Mouse (Mus musculus): ENCODE data around the gene Btbd19. TPM values are rescaled to one million over a fixed set of nuclear protein-coding genes. Genes with fewer than 3 reads are reported as not detected.
A peak's percentile ranks its signal among the peaks of the same experiment; 100 is the strongest.

The Btbd19 gene
- total and polyA plus RNA-seq, 2 experiments: 0.74 to 1.8 TPM

DNA sequence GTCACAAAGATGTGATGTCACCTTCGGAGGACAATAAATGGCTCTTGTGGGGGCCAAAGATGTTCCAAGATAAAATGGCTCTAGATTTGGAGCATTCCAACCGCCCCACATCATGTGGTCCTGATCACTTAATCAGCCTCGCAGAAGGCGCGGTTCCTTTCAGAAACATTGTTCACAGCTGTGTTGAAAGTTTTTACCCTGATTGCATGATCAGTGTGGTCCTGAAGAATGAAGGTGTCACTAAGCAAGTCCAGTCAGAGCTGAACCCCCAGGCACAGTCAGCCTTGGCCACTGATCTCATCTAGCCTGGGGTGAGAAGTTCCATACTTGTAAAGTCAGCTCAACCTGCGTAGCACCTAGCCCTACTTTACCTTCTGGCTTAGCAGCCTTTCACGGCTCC lies 7.6 kb downstream of the Btbd19 start:
- 96% methylated on average over 7 of the region's 7 CpGs for WGBS
- H3K4me1 ChIP-seq (ENCODE audit: control insufficient read depth, insufficient read depth, low read length): 0 out of 2 replicates have a peak, but pooled peaks cover 3% of the 10 kb centered on the region
- DNase-seq (ENCODE audit: extremely low read depth, low read depth, low spot score): no peak
- no peaks in the 10 kb centered on the region for H3K27me3 ChIP-seq (ENCODE audit: control insufficient read depth, insufficient read depth, low read length)
- H3K27ac ChIP-seq (replicated peaks; ENCODE audit: insufficient read depth, low read depth, low read length): no peak overlapping the region
- TF ChIP-seq POLR2A (IDR thresholded peaks at IDR 0.05; ENCODE audit: extremely low read depth, insufficient read depth, low read length) (no peak), CTCF (IDR thresholded peaks at IDR 0.05; ENCODE audit: low read depth, low read length) (no peak)
- no peak overlapping the region for H3K9ac ChIP-seq (ENCODE audit: low read depth, low read length)
- H3K79me2 ChIP-seq (ENCODE audit: control insufficient read depth, insufficient read depth, low read length): no peaks in the 10 kb centered on the region
- no peak overlapping the region for H3K4me3 ChIP-seq (ENCODE audit: insufficient read depth, low read depth, low read length)
- no peaks in the 10 kb centered on the region for H3K36me3 ChIP-seq (ENCODE audit: control insufficient read depth, insufficient read depth, low read length)

- H3K27ac ChIP-seq (replicated peaks; ENCODE audit: insufficient read depth, low read depth, low read length): no peak overlapping the region
- no peaks in the 10 kb centered on the region for H3K4me1 ChIP-seq (ENCODE audit: control insufficient read depth, insufficient read depth, low read length)
- no peaks in the 10 kb centered on the region for H3K36me3 ChIP-seq (ENCODE audit: control insufficient read depth, insufficient read depth, low read length)
- no peak overlapping the region for H3K9ac ChIP-seq (ENCODE audit: low read depth, low read length)
- H3K27me3 ChIP-seq (ENCODE audit: control insufficient read depth, insufficient read depth, low read length): no peaks in the 10 kb centered on the region
- DNase-seq (ENCODE audit: extremely low read depth, low read depth, low spot score): no peak
- H3K4me3 ChIP-seq (ENCODE audit: insufficient read depth, low read depth, low read length): no peak overlapping the region
- no peaks in the 10 kb centered on the region for H3K79me2 ChIP-seq (ENCODE audit: control insufficient read depth, insufficient read depth, low read length)
- WGBS: 85% methylated on average over 5 of the region's 5 CpGs
- TF ChIP-seq CTCF (IDR thresholded peaks at IDR 0.05; ENCODE audit: low read depth, low read length) (no peak), POLR2A (IDR thresholded peaks at IDR 0.05; ENCODE audit: extremely low read depth, insufficient read depth, low read length) (no peak)
Observed at GRCm38 (mm10) chr4:117115592-117115991, 9.9 kb downstream of the Btbd19 start.

DNA sequence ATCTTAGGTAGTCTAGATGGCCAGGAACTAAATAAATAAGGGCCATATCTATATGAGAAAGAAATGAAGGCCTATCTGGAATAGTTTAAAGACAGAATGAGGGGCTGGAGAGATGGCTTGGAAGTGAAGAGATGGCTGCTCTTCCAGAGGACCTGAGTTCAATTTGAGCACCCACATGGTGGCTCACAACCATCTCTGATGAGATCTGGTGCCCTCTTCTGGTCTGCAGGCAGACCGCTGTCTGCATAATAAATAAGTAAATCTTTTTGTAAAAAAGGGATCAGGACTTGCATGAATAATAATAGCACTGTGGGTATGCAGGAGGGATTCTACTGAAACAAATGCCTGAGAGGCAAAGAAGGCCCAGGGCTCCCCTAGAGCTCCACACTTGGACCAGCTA lies 12.3 kb downstream of the Btbd19 start:
- H3K27me3 ChIP-seq (ENCODE audit: control insufficient read depth, insufficient read depth, low read length): no peaks in the 10 kb centered on the region
- H3K27ac ChIP-seq (replicated peaks; ENCODE audit: insufficient read depth, low read depth, low read length): no peak overlapping the region
- no peak for DNase-seq (ENCODE audit: extremely low read depth, low read depth, low spot score)
- H3K4me1 ChIP-seq (ENCODE audit: control insufficient read depth, insufficient read depth, low read length): no peaks in the 10 kb centered on the region
- TF ChIP-seq POLR2A (IDR thresholded peaks at IDR 0.05; ENCODE audit: extremely low read depth, insufficient read depth, low read length): no peak
- TF ChIP-seq CTCF (IDR thresholded peaks at IDR 0.05; ENCODE audit: low read depth, low read length): 0 out of 2 replicates have a peak, but pooled peaks have one; percentile 0
- 100% methylated on average over 1 of the region's 1 CpGs for WGBS
- no peak overlapping the region for H3K4me3 ChIP-seq (ENCODE audit: insufficient read depth, low read depth, low read length)
- no peak overlapping the region for H3K9ac ChIP-seq (ENCODE audit: low read depth, low read length)
- H3K79me2 ChIP-seq (ENCODE audit: control insufficient read depth, insufficient read depth, low read length): no peaks in the 10 kb centered on the region
- no peaks in the 10 kb centered on the region for H3K36me3 ChIP-seq (ENCODE audit: control insufficient read depth, insufficient read depth, low read length)

- Histone ChIP-seq H3K9ac (ENCODE audit: low read depth, low read length) (no peak overlapping the region), H3K27ac (replicated peaks; ENCODE audit: insufficient read depth, low read depth, low read length) (no peak overlapping the region), H3K4me3 (ENCODE audit: insufficient read depth, low read depth, low read length) (no peak overlapping the region), H3K36me3 (ENCODE audit: control insufficient read depth, insufficient read depth, low read length) (no peaks in the 10 kb centered on the region), H3K79me2 (ENCODE audit: control insufficient read depth, insufficient read depth, low read length) (no peaks in the 10 kb centered on the region), H3K27me3 (ENCODE audit: control insufficient read depth, insufficient read depth, low read length) (no peaks in the 10 kb centered on the region), H3K4me1 (ENCODE audit: control insufficient read depth, insufficient read depth, low read length) (no peaks in the 10 kb centered on the region)
- WGBS: 95% methylated on average over 11 of the region's 11 CpGs
- DNase-seq (ENCODE audit: extremely low read depth, low read depth, low spot score): no peak
- TF ChIP-seq POLR2A (IDR thresholded peaks at IDR 0.05; ENCODE audit: extremely low read depth, insufficient read depth, low read length) (no peak), CTCF (IDR thresholded peaks at IDR 0.05; ENCODE audit: low read depth, low read length) (no peak)
Observed at GRCm38 (mm10) chr4:117110985-117111384, 14.5 kb downstream of the Btbd19 start.

- Histone ChIP-seq H3K9ac (ENCODE audit: low read depth, low read length) (no peak overlapping the region), H3K4me1 (ENCODE audit: control insufficient read depth, insufficient read depth, low read length) (no peaks in the 10 kb centered on the region), H3K4me3 (ENCODE audit: insufficient read depth, low read depth, low read length) (no peak overlapping the region), H3K79me2 (ENCODE audit: control insufficient read depth, insufficient read depth, low read length) (no peaks in the 10 kb centered on the region), H3K27ac (replicated peaks; ENCODE audit: insufficient read depth, low read depth, low read length) (no peak overlapping the region), H3K27me3 (ENCODE audit: control insufficient read depth, insufficient read depth, low read length) (no peaks in the 10 kb centered on the region), H3K36me3 (ENCODE audit: control insufficient read depth, insufficient read depth, low read length) (no peaks in the 10 kb centered on the region)
- TF ChIP-seq POLR2A (IDR thresholded peaks at IDR 0.05; ENCODE audit: extremely low read depth, insufficient read depth, low read length): no peak
- TF ChIP-seq CTCF (IDR thresholded peaks at IDR 0.05; ENCODE audit: low read depth, low read length): no peak
- no peak for DNase-seq (ENCODE audit: extremely low read depth, low read depth, low spot score)
- WGBS: 88% methylated on average over 13 of the region's 13 CpGs
Observed at GRCm38 (mm10) chr4:117110249-117110648, 15.3 kb downstream of the Btbd19 start.

DNA sequence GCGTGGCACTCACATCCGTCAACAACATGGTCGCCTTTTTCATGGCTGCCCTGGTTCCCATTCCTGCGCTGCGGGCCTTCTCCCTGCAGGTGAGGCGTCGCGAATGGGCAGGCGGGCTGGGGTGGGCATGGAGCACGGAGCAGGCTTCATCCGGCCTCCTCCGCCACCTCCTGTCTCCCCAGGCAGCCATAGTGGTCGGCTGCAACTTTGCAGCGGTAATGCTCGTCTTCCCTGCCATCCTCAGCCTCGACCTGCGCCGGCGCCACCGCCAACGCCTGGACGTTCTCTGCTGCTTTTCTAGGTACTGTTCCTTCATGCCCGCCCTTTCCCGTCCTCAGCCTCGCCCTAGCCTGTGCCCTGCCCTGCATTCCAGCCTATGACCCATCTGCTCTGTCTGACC lies 16.2 kb downstream of the Btbd19 start:
- TF ChIP-seq CTCF (IDR thresholded peaks at IDR 0.05; ENCODE audit: low read depth, low read length): no peak
- TF ChIP-seq POLR2A (IDR thresholded peaks at IDR 0.05; ENCODE audit: extremely low read depth, insufficient read depth, low read length): no peak
- H3K4me1 ChIP-seq (ENCODE audit: control insufficient read depth, insufficient read depth, low read length): no peaks in the 10 kb centered on the region
- H3K27ac ChIP-seq (replicated peaks; ENCODE audit: insufficient read depth, low read depth, low read length): no peak overlapping the region
- DNase-seq (ENCODE audit: extremely low read depth, low read depth, low spot score): no peak
- no peak overlapping the region for H3K4me3 ChIP-seq (ENCODE audit: insufficient read depth, low read depth, low read length)
- WGBS: 98% methylated on average over 25 of the region's 25 CpGs
- H3K36me3 ChIP-seq (ENCODE audit: control insufficient read depth, insufficient read depth, low read length): no peaks in the 10 kb centered on the region
- H3K9ac ChIP-seq (ENCODE audit: low read depth, low read length): no peak overlapping the region
- H3K27me3 ChIP-seq (ENCODE audit: control insufficient read depth, insufficient read depth, low read length): no peaks in the 10 kb centered on the region
- no peaks in the 10 kb centered on the region for H3K79me2 ChIP-seq (ENCODE audit: control insufficient read depth, insufficient read depth, low read length)
